Mouse (Mus musculus): ENCODE measurements around the gene Smad1. TPM values are rescaled to one million over a fixed set of nuclear protein-coding genes. Genes with fewer than 3 reads are reported as not detected.
A peak's percentile ranks its signal among the peaks of the same experiment; 100 is the strongest.

Gene Smad1
- polyA plus RNA-seq, 1 experiment from 2014 or later = 52.3 TPM

DNA sequence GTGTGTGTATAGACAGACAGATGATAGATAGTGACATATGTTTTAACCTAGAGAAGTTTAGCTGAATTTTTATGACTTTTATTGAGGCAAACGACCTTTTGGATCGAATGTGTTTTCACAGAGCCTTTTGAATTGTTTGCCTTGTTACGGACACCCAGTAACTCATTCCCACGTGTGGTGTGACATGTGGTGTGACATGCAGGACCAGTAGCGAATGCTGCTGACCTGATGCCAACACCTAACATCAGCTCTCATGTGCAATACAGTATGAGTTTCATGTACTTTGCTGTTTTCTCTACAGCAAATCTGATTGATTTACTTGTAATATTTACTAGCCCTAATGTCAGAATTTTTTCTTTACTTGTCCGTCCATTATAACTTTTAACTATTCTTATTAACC lies 53.5 kb downstream of the Smad1 start:
- Histone ChIP-seq H3K36me3 (ENCODE audit: control insufficient read depth, insufficient read depth, low read length) (peaks cover 71% of the 10 kb centered on the region), H3K4me1 (replicated peaks; ENCODE audit: control insufficient read depth, insufficient read depth, low read length) (peaks cover 7% of the 10 kb centered on the region), H3K4me3 (ENCODE audit: low read depth, low read length) (no peak overlapping the region), H3K9ac (ENCODE audit: low read length) (no peak overlapping the region), H3K27me3 (replicated peaks; ENCODE audit: control insufficient read depth, insufficient read depth, low read length) (no peaks in the 10 kb centered on the region), H3K9me3 (ENCODE audit: control insufficient read depth, low read length) (no peaks in the 10 kb centered on the region), H3K27ac (ENCODE audit: low read depth) (no peak overlapping the region), H3K4me2 (ENCODE audit: low read length) (no peak overlapping the region)
- ATAC-seq (replicated peaks; ENCODE audit: low FRiP score, low TSS enrichment, low read depth) (no peak), DNase-seq (ENCODE audit: low spot score) (no peak)
- 68% methylated on average over 6 of the region's 6 CpGs for WGBS

DNA sequence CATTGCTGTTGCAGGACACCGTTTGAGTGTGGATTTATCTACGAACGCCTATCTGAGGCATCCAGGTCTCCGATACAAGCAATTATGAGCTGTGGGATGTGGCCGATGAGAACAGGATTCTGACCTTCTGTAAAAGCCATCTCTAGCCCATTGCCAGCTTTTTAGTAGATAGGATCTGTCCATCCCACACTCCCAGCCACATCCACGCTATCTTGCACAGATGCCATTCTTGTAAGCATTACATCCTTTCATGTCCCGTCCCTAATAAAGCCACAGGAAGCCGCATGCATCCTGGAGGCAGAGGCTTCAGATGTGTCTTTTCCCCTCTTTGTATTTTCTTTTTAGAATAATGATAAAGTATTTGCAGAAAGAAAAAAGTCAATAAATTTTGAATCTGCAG lies 58.1 kb downstream of the Smad1 start:
- H3K27ac ChIP-seq (ENCODE audit: low read depth) = no peak overlapping the region
- H3K36me3 ChIP-seq (ENCODE audit: control insufficient read depth, insufficient read depth, low read length) = peaks cover 73% of the 10 kb centered on the region
- no peaks in the 10 kb centered on the region for H3K27me3 ChIP-seq (replicated peaks; ENCODE audit: control insufficient read depth, insufficient read depth, low read length)
- no peak for DNase-seq (ENCODE audit: low spot score)
- H3K4me2 ChIP-seq (ENCODE audit: low read length) = no peak overlapping the region
- WGBS = 84% methylated on average over 8 of the region's 8 CpGs
- no peak overlapping the region for H3K4me3 ChIP-seq (ENCODE audit: low read depth, low read length)
- no peak for ATAC-seq (replicated peaks; ENCODE audit: low FRiP score, low TSS enrichment, low read depth)
- no peaks in the 10 kb centered on the region for H3K4me1 ChIP-seq (replicated peaks; ENCODE audit: control insufficient read depth, insufficient read depth, low read length)
- H3K9ac ChIP-seq (ENCODE audit: low read length) = no peak overlapping the region
- no peaks in the 10 kb centered on the region for H3K9me3 ChIP-seq (ENCODE audit: control insufficient read depth, low read length)

- 77% methylated on average over 9 of the region's 9 CpGs for WGBS
- peaks cover 64% of the 10 kb centered on the region for H3K36me3 ChIP-seq (ENCODE audit: control insufficient read depth, insufficient read depth, low read length)
- ATAC-seq (replicated peaks; ENCODE audit: low FRiP score, low TSS enrichment, low read depth) = no peak
- DNase-seq (ENCODE audit: low spot score) = no peak
- H3K27me3 ChIP-seq (replicated peaks; ENCODE audit: control insufficient read depth, insufficient read depth, low read length) = no peaks in the 10 kb centered on the region
- H3K4me1 ChIP-seq (replicated peaks; ENCODE audit: control insufficient read depth, insufficient read depth, low read length) = no peaks in the 10 kb centered on the region
- no peak overlapping the region for H3K9ac ChIP-seq (ENCODE audit: low read length)
- H3K9me3 ChIP-seq (ENCODE audit: control insufficient read depth, low read length) = no peaks in the 10 kb centered on the region
- H3K27ac ChIP-seq (ENCODE audit: low read depth) = no peak overlapping the region
- no peak overlapping the region for H3K4me2 ChIP-seq (ENCODE audit: low read length)
- H3K4me3 ChIP-seq (ENCODE audit: low read depth, low read length) = no peak overlapping the region
Observed at GRCm38 (mm10) chr8:79339555-79339954, 59.8 kb downstream of the Smad1 start.

GRCm38 (mm10) chr8:79338619-79339018 lies 60.7 kb downstream of the Smad1 start:
- Histone ChIP-seq H3K4me3 (ENCODE audit: low read depth, low read length) (no peak overlapping the region), H3K9ac (ENCODE audit: low read length) (no peak overlapping the region), H3K9me3 (ENCODE audit: control insufficient read depth, low read length) (peaks cover 3% of the 10 kb centered on the region; the same call in 1 of the 2 replicates), H3K4me1 (replicated peaks; ENCODE audit: control insufficient read depth, insufficient read depth, low read length) (no peaks in the 10 kb centered on the region), H3K36me3 (ENCODE audit: control insufficient read depth, insufficient read depth, low read length) (peaks cover 58% of the 10 kb centered on the region), H3K27me3 (replicated peaks; ENCODE audit: control insufficient read depth, insufficient read depth, low read length) (no peaks in the 10 kb centered on the region), H3K4me2 (ENCODE audit: low read length) (no peak overlapping the region), H3K27ac (ENCODE audit: low read depth) (no peak overlapping the region)
- DNase-seq (ENCODE audit: low spot score) (no peak), ATAC-seq (replicated peaks; ENCODE audit: low FRiP score, low TSS enrichment, low read depth) (no peak)
- 85% methylated on average over 10 of the region's 10 CpGs for WGBS

- no peak overlapping the region for H3K4me2 ChIP-seq (ENCODE audit: low read length)
- H3K9ac ChIP-seq (ENCODE audit: low read length) = no peak overlapping the region
- WGBS = 90% methylated on average over 22 of the region's 22 CpGs
- DNase-seq (ENCODE audit: low spot score) = peak; percentile 28
- ATAC-seq (replicated peaks; ENCODE audit: low FRiP score, low TSS enrichment, low read depth) = no peak
- no peak overlapping the region for H3K27ac ChIP-seq (ENCODE audit: low read depth)
- no peak overlapping the region for H3K4me3 ChIP-seq (ENCODE audit: low read depth, low read length)
- no peaks in the 10 kb centered on the region for H3K4me1 ChIP-seq (replicated peaks; ENCODE audit: control insufficient read depth, insufficient read depth, low read length)
- H3K9me3 ChIP-seq (ENCODE audit: control insufficient read depth, low read length) = peaks cover 7% of the 10 kb centered on the region; the same call in 1 of the 2 replicates
- peaks cover 4% of the 10 kb centered on the region; the same call in 1 of the 2 replicates for H3K36me3 ChIP-seq (ENCODE audit: control insufficient read depth, insufficient read depth, low read length)
- H3K27me3 ChIP-seq (replicated peaks; ENCODE audit: control insufficient read depth, insufficient read depth, low read length) = no peaks in the 10 kb centered on the region
Observed at GRCm38 (mm10) chr8:79332109-79332900, 67.0 kb downstream of the Smad1 start.

- 87% methylated on average over 2 of the region's 2 CpGs for WGBS
- Histone ChIP-seq H3K27me3 (replicated peaks; ENCODE audit: control insufficient read depth, insufficient read depth, low read length) (no peaks in the 10 kb centered on the region), H3K9ac (ENCODE audit: low read length) (no peak overlapping the region), H3K4me1 (replicated peaks; ENCODE audit: control insufficient read depth, insufficient read depth, low read length) (no peaks in the 10 kb centered on the region), H3K4me3 (ENCODE audit: low read depth, low read length) (no peak overlapping the region), H3K27ac (ENCODE audit: low read depth) (no peak overlapping the region), H3K4me2 (ENCODE audit: low read length) (no peak overlapping the region), H3K9me3 (ENCODE audit: control insufficient read depth, low read length) (peaks cover 7% of the 10 kb centered on the region; the same call in 1 of the 2 replicates), H3K36me3 (ENCODE audit: control insufficient read depth, insufficient read depth, low read length) (no peaks in the 10 kb centered on the region)
- ATAC-seq (replicated peaks; ENCODE audit: low FRiP score, low TSS enrichment, low read depth) (no peak), DNase-seq (ENCODE audit: low spot score) (no peak)
Observed at GRCm38 (mm10) chr8:79331571-79331970, 67.7 kb downstream of the Smad1 start.

DNA sequence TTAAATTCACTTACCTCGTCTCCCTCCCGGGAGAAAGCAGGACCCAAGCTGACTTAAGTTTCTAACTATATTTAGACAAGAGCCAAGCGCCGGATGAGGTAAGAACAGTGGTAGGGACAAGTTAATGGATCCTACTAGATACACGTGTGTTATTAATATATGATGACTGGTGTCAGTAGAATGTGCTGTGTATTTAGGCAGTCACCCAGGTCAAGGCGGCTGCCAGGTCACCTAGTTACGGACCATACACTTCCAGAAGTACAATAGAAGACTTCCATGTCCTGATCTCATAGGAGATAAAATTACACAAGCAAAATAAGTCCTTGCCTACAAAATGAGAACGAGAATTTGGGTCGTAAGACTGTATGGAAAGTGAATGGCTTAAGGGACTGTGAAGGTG lies 68.3 kb downstream of the Smad1 start:
- no peaks in the 10 kb centered on the region for H3K4me1 ChIP-seq (replicated peaks; ENCODE audit: control insufficient read depth, insufficient read depth, low read length)
- H3K4me3 ChIP-seq (ENCODE audit: low read depth, low read length) = no peak overlapping the region
- H3K9me3 ChIP-seq (ENCODE audit: control insufficient read depth, low read length) = peaks cover 7% of the 10 kb centered on the region; the same call in 1 of the 2 replicates
- H3K27ac ChIP-seq (ENCODE audit: low read depth) = no peak overlapping the region
- no peaks in the 10 kb centered on the region for H3K27me3 ChIP-seq (replicated peaks; ENCODE audit: control insufficient read depth, insufficient read depth, low read length)
- no peak overlapping the region for H3K9ac ChIP-seq (ENCODE audit: low read length)
- H3K36me3 ChIP-seq (ENCODE audit: control insufficient read depth, insufficient read depth, low read length) = no peaks in the 10 kb centered on the region
- WGBS = 71% methylated on average over 9 of the region's 9 CpGs
- no peak for ATAC-seq (replicated peaks; ENCODE audit: low FRiP score, low TSS enrichment, low read depth)
- DNase-seq (ENCODE audit: low spot score) = no peak
- H3K4me2 ChIP-seq (ENCODE audit: low read length) = no peak overlapping the region

GRCm38 (mm10) chr8:79329735-79330134 lies 69.6 kb downstream of the Smad1 start:
- Histone ChIP-seq H3K9me3 (ENCODE audit: control insufficient read depth, low read length) (peaks cover 7% of the 10 kb centered on the region; the same call in 1 of the 2 replicates), H3K4me2 (ENCODE audit: low read length) (no peak overlapping the region), H3K27me3 (replicated peaks; ENCODE audit: control insufficient read depth, insufficient read depth, low read length) (no peaks in the 10 kb centered on the region), H3K4me1 (replicated peaks; ENCODE audit: control insufficient read depth, insufficient read depth, low read length) (no peaks in the 10 kb centered on the region), H3K4me3 (ENCODE audit: low read depth, low read length) (no peak overlapping the region), H3K27ac (ENCODE audit: low read depth) (no peak overlapping the region), H3K9ac (ENCODE audit: low read length) (no peak overlapping the region), H3K36me3 (ENCODE audit: control insufficient read depth, insufficient read depth, low read length) (no peaks in the 10 kb centered on the region)
- 86% methylated on average over 2 of the region's 2 CpGs for WGBS
- DNase-seq (ENCODE audit: low spot score) (no peak), ATAC-seq (replicated peaks; ENCODE audit: low FRiP score, low TSS enrichment, low read depth) (no peak)

DNA sequence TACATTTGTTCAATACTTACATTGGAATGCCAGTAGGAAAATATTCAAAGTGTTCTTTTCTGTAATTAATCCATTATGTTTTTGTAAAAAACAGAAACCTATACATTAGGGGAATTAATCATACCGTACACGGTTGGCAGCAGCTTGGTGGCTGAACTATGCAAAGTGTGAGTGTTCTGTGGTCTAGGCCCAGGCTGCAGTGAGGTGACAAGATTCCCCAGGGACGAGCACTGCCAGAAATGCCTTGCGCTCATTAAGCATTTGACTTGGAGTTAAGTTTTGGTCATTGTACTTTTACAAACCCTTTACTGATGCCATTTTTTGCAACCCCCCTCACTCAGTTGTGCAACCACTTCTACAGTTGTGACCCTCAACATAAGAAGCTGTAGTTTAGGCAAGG lies 70.1 kb downstream of the Smad1 start:
- H3K4me2 ChIP-seq (ENCODE audit: low read length) = no peak overlapping the region
- DNase-seq (ENCODE audit: low spot score) (peak; percentile 42), ATAC-seq (replicated peaks; ENCODE audit: low FRiP score, low TSS enrichment, low read depth) (no peak)
- H3K27me3 ChIP-seq (replicated peaks; ENCODE audit: control insufficient read depth, insufficient read depth, low read length) = no peaks in the 10 kb centered on the region
- H3K4me1 ChIP-seq (replicated peaks; ENCODE audit: control insufficient read depth, insufficient read depth, low read length) = no peaks in the 10 kb centered on the region
- WGBS = 89% methylated on average over 4 of the region's 4 CpGs
- H3K9me3 ChIP-seq (ENCODE audit: control insufficient read depth, low read length) = peaks cover 7% of the 10 kb centered on the region; the same call in 1 of the 2 replicates
- no peaks in the 10 kb centered on the region for H3K36me3 ChIP-seq (ENCODE audit: control insufficient read depth, insufficient read depth, low read length)
- no peak overlapping the region for H3K4me3 ChIP-seq (ENCODE audit: low read depth, low read length)
- no peak overlapping the region for H3K27ac ChIP-seq (ENCODE audit: low read depth)
- no peak overlapping the region for H3K9ac ChIP-seq (ENCODE audit: low read length)

Data from intestine, embryonic 14.5 days (tissue).